Mouse (Mus musculus) forebrain, embryonic 12.5 days (tissue): ENCODE measurements around the gene Gab3. TPM values are rescaled to one million over a fixed set of nuclear protein-coding genes. Genes with fewer than 3 reads are reported as not detected.
"Not testable (repeated sequence)": the region's sequence is repeated elsewhere in the genome, so short reads cannot be mapped to it uniquely, and the experiment has no call there.

ENCODE experiments used
- ATAC-seq: fragments of 200-750 bp; cut with Nextera tagmentation; 2 replicates; pipeline ENCODE4 v1.8.0; 2017; ENCODE audit warnings: moderate TSS enrichment; ENCODE audit not compliant: low FRiP score
- H3K27ac ChIP-seq: fragments of 300-500 bp; sonication (generic); 2 replicates; pipeline ENCODE4 v1.5.1; 2016; ENCODE audit warnings: mild to moderate bottlenecking
- H3K27me3 ChIP-seq: fragments of 300-500 bp; sonication (generic); 2 replicates; pipeline ENCODE4 v1.6.1; 2016; ENCODE audit warnings: mild to moderate bottlenecking
- H3K36me3 ChIP-seq: fragments of 300-500 bp; sonication (generic); replicated peaks from 2 replicates; pipeline ENCODE4 v1.6.1; 2016; ENCODE audit warnings: mild to moderate bottlenecking
- H3K4me1 ChIP-seq: fragments of 300-500 bp; sonication (generic); 2 replicates; pipeline ENCODE4 v1.6.1; 2016
- H3K4me2 ChIP-seq: fragments of 300-500 bp; sonication (generic); 2 replicates; pipeline ENCODE4 v1.6.1; 2016; ENCODE audit warnings: mild to moderate bottlenecking, moderate library complexity
- H3K4me3 ChIP-seq: fragments of 300-500 bp; sonication (generic); replicated peaks from 2 replicates; pipeline ENCODE4 v1.5.1; 2016; ENCODE audit warnings: mild to moderate bottlenecking
- H3K9ac ChIP-seq: fragments of 300-500 bp; sonication (generic); 2 replicates; pipeline ENCODE4 v1.6.1; 2016; ENCODE audit warnings: mild to moderate bottlenecking
- H3K9me3 ChIP-seq: fragments of 300-500 bp; sonication (generic); 2 replicates; pipeline ENCODE4 v1.6.1; 2016
- WGBS: fragments of 180-500 bp; shearing (Covaris S2); methylation state at CpG from one replicate; pipeline ENCODE4 v1.1.7; 2016; 5-methylcytosine and 5-hydroxymethylcytosine counted together
- polyA plus RNA-seq: library from polyadenylated mRNA; unstranded; fragments of >200 nt; fragmentation: Nextera tagmentation; extraction: Ambion mirVana; gene quantifications from 2 replicates; pipeline ENCODE4 v1.2.1, GENCODE M21; 2016

Gene Gab3
- polyA plus RNA-seq, 1 experiment from 2014 or later: 1.0 TPM

DNA sequence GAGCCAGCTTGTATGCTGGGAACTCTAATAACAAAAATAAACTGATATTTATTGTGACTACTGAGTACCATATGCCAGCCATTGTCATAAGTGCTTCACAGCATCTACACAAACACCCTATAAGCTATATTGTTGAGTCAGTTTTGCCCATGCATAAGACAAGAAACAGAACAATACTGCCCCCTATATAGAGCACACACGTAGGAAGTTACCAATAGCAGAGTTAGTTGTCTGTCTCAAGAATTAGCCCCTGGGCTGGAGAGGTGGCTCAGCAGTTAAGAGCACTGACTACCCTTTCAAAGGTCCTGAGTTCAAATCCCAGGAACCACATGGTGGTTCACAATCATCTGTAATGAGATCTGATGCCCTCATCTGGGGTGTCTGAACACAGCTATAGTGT lies 396 bp upstream of the Gab3 start:
- Histone ChIP-seq H3K4me2 (no peak overlapping the region), H3K9ac (no peak overlapping the region), H3K4me3 (no peak overlapping the region), H3K36me3 (no peaks in the 10 kb centered on the region), H3K27ac (no peak overlapping the region), H3K4me1 (no peaks in the 10 kb centered on the region; the same call in 1 of the 2 replicates), H3K27me3 (no peaks in the 10 kb centered on the region), H3K9me3 (no peaks in the 10 kb centered on the region)
- no peak for ATAC-seq
- 27% methylated on average over 1 of the region's 1 CpGs for WGBS

DNA sequence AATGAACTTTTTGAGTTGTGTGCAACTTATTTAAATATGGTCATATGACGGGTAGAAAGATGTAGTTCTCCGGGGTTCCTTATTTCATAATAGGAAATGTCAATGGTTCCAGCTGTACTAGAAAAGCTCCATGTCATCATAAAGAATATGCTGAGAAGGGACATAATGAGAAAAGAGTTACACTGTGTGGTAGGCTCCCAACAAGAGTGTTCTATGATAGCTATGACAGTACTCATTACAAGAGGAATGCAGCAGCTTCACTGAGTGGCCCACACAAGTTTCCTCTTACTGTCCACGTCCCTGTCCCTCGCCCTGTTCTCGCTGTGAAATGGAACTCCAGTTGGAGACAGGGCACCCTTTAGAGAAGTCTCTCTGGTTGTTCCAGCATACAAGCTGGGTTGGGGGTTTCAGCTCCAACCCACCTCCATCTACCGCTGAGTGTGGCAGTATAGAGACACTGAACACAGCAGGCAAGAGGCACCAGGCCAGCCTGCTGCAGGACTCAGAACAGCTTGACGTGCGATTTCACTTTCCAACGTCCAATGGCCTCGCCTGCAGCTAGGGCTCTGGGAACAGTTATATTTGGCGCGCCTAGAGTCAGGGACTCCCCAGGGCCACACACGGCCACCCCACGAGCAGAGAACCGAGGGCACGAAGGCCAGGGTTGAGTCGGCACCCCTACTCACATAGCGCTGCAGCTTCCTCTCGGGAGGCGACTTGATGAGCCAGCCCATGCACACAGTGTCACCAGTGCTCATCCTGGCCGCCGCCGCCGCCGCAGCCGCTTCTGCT lies 1.1 kb downstream of the Gab3 start:
- H3K4me2 ChIP-seq: peak overlapping the region; percentile 54
- no peak overlapping the region for H3K27ac ChIP-seq
- 26% methylated on average over 24 of the region's 26 CpGs for WGBS
- H3K27me3 ChIP-seq: no peaks in the 10 kb centered on the region
- no peaks in the 10 kb centered on the region for H3K36me3 ChIP-seq
- H3K4me3 ChIP-seq: peak overlapping the region; percentile 45
- H3K9me3 ChIP-seq: no peaks in the 10 kb centered on the region
- peak overlapping the region; percentile 44; the same call in 1 of the 2 replicates for H3K9ac ChIP-seq
- ATAC-seq: peak; percentile 77; the same call in 1 of the 2 replicates
- no peaks in the 10 kb centered on the region; the same call in 1 of the 2 replicates for H3K4me1 ChIP-seq

DNA sequence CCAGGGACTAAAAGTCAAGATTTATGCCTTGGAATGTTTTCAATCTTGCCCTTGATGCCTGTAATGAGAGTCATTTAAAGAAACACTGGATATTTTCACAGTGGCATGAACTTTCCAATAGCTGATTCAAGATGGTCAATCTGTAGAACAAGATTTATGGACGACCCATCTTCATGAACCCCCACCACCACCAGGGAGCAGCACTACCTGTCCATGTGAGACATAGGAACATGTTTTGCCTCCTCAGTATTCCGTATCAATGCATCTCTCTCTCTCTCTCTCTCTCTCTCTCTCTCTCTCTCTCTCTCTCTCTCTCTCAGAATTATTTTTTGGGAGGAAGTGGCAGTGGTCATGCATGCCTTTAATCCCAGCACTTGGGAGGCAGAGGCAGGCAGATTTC lies 2.9 kb downstream of the Gab3 start:
- no peaks in the 10 kb centered on the region; the same call in 1 of the 2 replicates for H3K4me1 ChIP-seq
- no peak overlapping the region for H3K27ac ChIP-seq
- no peak overlapping the region for H3K4me2 ChIP-seq
- no peak overlapping the region for H3K4me3 ChIP-seq
- 68% methylated on average over 2 of the region's 2 CpGs for WGBS
- no peak overlapping the region for H3K9ac ChIP-seq
- H3K36me3 ChIP-seq: no peaks in the 10 kb centered on the region
- no peaks in the 10 kb centered on the region for H3K27me3 ChIP-seq
- ATAC-seq: no peak
- no peaks in the 10 kb centered on the region for H3K9me3 ChIP-seq

DNA sequence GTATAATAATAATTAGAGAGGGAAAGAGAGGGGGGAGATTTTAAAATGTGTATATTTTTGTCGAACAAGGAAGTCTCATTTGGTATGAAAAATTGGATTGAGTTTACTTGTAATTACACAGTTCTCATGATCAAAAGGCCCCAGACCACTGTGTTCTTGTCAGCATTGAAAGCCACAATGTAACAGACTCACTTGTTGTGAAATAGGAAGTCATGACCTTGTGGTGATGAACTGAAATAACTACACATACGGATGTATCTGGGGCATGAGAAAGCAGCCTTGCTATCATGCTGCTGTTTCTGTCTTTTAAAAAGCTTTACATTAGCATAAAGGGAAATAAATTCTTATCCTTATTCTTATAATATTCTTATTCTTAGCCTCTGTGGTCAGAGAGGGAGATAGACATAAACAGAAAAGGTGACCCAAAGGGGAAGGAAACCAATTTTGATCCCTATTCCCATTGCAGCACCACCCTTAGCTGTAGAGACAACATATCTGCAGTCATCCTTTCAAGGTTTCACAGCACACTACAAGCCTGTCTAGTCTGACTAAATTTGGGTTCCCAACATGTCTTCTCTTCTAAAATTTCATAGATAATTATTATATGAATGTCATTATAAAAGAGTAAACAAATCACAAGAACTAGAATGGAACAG lies 29.0 kb downstream of the Gab3 start:
- Histone ChIP-seq H3K9ac (no peak overlapping the region), H3K27me3 (no peaks in the 10 kb centered on the region), H3K4me3 (no peak overlapping the region), H3K4me2 (no peak overlapping the region), H3K9me3 (no peaks in the 10 kb centered on the region), H3K4me1 (no peaks in the 10 kb centered on the region), H3K27ac (no peak overlapping the region), H3K36me3 (no peaks in the 10 kb centered on the region)
- 93% methylated on average over 2 of the region's 2 CpGs for WGBS
- ATAC-seq: no peak

DNA sequence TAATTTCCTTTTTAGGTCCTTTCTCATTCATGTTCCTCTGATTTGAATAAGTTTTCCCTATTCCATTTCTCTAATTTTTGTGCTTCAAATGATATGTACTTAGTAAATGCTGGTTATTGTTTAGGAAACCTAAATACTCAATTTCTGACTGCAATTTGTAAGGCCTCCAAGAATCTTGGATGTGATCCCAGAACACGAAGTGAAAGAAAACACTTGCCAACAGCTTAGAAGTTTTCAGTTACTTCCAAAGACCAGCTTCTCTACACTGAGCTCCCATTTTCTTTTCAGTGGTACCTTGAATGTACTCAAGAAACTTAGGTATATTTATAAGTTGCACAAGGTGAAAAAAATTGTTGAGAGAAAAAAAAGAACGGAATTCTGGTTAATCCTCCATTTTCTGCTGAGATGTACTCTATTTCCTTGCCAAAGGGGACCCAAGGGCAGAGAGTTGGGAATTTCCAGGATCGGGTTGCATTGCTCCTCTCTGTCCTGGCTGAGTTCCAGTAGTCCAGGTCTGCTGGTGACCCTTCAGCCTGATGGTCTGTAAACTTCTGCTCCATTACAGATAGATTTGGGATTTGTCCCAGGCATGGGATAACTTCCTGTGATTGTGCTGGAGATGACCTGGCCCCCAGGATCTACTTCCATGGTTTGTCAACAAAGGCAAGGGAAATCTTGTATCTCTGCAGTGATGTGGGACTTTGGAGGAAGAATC lies 38.2 kb downstream of the Gab3 start:
- no peak for ATAC-seq
- WGBS: 67% methylated on average over 3 of the region's 3 CpGs
- no peaks in the 10 kb centered on the region for H3K36me3 ChIP-seq

DNA sequence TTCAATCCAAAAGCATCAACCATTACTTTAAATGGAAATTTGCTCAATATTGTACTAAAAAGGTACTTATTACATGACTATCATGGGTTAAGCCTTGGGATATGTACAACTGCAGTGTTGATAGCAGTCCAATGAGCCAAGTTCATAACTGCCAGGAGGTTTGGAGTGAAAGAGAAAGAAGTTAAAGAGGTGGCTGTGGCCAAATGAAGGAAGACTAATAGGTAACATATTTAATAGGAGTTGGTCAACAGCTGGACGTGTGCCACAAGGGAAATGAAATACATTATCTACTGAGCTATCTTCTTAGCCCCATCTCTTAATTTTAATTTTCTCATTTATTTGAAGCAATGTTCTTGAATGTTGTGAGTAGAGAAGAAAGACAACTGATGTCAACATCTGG lies 39.3 kb downstream of the Gab3 start:
- H3K4me3 ChIP-seq: no peak overlapping the region
- H3K4me2 ChIP-seq: no peak overlapping the region
- H3K27ac ChIP-seq: no peak overlapping the region
- WGBS: 85% methylated on average over 1 of the region's 1 CpGs
- no peak for ATAC-seq
- no peaks in the 10 kb centered on the region for H3K36me3 ChIP-seq
- no peaks in the 10 kb centered on the region for H3K27me3 ChIP-seq
- H3K9me3 ChIP-seq: no peaks in the 10 kb centered on the region
- no peak overlapping the region for H3K9ac ChIP-seq
- H3K4me1 ChIP-seq: no peaks in the 10 kb centered on the region

More for the DNA sequence above, 38.2 kb downstream of the Gab3 start:
- no peak overlapping the region for H3K4me2 ChIP-seq
- H3K9ac ChIP-seq: no peak overlapping the region
- no peaks in the 10 kb centered on the region for H3K27me3 ChIP-seq
- H3K27ac ChIP-seq: no peak overlapping the region
- H3K4me3 ChIP-seq: no peak overlapping the region
- H3K9me3 ChIP-seq: no peaks in the 10 kb centered on the region
- H3K4me1 ChIP-seq: no peaks in the 10 kb centered on the region

DNA sequence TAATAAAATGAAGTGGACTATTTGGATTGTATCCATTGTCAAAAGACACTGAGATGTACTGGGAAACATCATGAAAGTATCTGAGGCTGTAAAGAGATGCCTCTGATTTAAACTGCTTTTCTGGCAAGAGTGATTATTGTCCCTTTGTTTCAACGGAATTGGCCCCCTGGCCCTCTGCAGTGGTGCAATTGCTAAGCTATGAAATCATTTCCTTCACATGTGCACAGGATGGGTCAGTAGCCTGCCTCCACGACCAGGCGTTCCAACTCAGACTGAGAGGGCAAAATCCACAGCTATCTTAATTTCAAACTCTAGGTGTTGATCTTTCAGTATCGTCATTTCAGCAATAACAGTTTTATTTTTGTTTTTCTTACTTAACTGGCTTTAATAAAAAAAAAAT lies 40.7 kb downstream of the Gab3 start:
- H3K4me2 ChIP-seq: no peak overlapping the region
- H3K27ac ChIP-seq: no peak overlapping the region
- H3K4me3 ChIP-seq: no peak overlapping the region
- no peak for ATAC-seq
- no peaks in the 10 kb centered on the region for H3K4me1 ChIP-seq
- no peaks in the 10 kb centered on the region for H3K27me3 ChIP-seq
- no peak overlapping the region for H3K9ac ChIP-seq
- H3K36me3 ChIP-seq: no peaks in the 10 kb centered on the region
- no peaks in the 10 kb centered on the region for H3K9me3 ChIP-seq
- WGBS: 74% methylated on average over 4 of the region's 4 CpGs

DNA sequence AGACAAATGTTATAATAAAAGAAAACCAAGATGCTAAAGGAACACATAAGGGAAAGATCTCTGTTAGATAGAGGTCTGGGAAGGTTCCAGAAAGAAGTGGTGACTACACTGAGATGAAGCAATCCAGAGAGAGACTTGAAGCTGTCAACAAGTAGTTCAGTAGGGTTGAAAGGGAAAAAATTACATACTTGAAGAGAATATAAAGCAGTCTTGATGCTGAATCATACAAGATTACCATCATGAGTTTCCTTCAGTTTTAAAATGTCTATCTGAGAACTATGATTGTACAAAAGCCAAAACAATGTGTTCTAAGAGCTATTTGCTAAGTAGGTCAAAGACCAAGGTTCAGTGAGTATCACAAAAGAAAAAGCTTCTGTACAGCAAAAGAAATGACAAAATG lies 48.6 kb downstream of the Gab3 start:
- Histone ChIP-seq H3K9me3 (no peaks in the 10 kb centered on the region), H3K27me3 (no peaks in the 10 kb centered on the region), H3K4me3 (no peak overlapping the region), H3K4me2 (no peak overlapping the region), H3K27ac (no peak overlapping the region), H3K4me1 (no peaks in the 10 kb centered on the region), H3K9ac (no peak overlapping the region), H3K36me3 (no peaks in the 10 kb centered on the region)
- ATAC-seq: no peak

DNA sequence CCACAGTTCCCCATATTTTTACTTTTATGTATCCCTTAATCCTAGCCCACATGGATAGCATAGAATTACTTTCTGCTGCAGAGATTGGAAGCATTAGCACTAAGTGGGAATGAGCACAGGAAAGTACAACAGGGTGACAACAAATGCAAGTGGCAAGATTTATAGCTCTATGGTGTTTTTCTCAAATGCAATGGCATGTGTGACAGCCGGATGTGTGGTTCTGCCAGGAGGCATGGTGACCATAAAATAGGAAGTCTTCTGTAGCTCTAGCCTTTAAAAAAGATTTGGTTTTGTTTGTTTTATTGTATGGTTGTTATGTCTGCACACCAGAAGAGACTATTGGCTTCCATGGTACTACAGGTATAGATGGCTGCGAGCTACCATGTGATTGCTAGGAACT lies 50.1 kb downstream of the Gab3 start:
- 91% methylated on average over 2 of the region's 2 CpGs for WGBS

DNA sequence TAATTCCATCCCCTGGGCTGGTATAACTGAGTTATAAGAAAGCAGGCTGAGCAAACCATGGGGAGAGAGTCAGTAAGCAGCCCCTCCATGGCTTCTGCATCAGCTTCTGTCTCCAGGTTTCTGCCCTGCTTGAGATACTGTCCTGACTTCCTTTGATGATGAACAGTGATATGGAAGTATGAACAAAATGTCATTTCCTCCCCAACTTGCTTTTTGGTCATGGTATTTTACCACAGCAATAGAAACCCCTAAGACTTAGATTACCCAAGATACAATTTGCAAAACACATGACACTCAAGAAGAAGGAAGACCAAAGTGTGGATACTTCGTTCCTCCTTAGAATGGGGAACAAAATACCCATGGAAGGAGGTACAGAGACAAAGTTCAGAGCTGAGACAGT lies 51.2 kb downstream of the Gab3 start:
- H3K9me3 ChIP-seq: not testable (repeated sequence)

More for the DNA sequence above, 50.1 kb downstream of the Gab3 start:
- Histone ChIP-seq H3K9me3 (no peaks in the 10 kb centered on the region), H3K36me3 (no peaks in the 10 kb centered on the region), H3K4me3 (no peak overlapping the region), H3K4me2 (no peak overlapping the region), H3K27ac (no peak overlapping the region), H3K9ac (no peak overlapping the region), H3K27me3 (no peaks in the 10 kb centered on the region), H3K4me1 (no peaks in the 10 kb centered on the region)
- ATAC-seq: no peak

DNA sequence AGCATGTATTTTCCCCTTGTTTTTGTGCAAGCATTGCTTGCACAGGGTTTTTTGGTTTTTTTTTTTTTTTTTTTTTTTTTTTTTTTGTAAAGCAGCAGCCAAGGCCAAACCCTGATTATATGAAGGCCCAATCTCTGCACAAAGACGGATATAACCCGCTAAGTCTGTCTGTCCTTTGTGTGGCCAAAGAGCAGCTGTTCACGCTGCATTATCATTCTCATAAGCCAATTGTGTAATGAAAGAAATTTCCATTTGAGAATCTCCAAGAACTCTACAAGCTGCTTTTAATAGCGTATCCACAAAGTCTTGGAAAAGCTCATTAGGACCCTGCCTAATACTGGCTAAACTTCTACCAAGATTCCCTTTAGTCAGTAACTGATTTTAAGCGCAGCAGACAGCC lies 101.5 kb downstream of the Gab3 start:
- no peak for ATAC-seq
- Histone ChIP-seq H3K27me3 (no peaks in the 10 kb centered on the region), H3K4me2 (no peak overlapping the region), H3K27ac (no peak overlapping the region), H3K4me3 (no peak overlapping the region), H3K9ac (no peak overlapping the region), H3K9me3 (no peaks in the 10 kb centered on the region), H3K36me3 (no peaks in the 10 kb centered on the region), H3K4me1 (no peaks in the 10 kb centered on the region)
- WGBS: 68% methylated on average over 5 of the region's 5 CpGs

More for the DNA sequence above, 51.2 kb downstream of the Gab3 start:
- H3K4me3 ChIP-seq, H3K4me2 ChIP-seq, H3K4me1 ChIP-seq, ATAC-seq, H3K27ac ChIP-seq, H3K27me3 ChIP-seq, H3K9ac ChIP-seq, H3K36me3 ChIP-seq: not testable (repeated sequence)
- WGBS: 88% methylated on average over 1 of the region's 1 CpGs

DNA sequence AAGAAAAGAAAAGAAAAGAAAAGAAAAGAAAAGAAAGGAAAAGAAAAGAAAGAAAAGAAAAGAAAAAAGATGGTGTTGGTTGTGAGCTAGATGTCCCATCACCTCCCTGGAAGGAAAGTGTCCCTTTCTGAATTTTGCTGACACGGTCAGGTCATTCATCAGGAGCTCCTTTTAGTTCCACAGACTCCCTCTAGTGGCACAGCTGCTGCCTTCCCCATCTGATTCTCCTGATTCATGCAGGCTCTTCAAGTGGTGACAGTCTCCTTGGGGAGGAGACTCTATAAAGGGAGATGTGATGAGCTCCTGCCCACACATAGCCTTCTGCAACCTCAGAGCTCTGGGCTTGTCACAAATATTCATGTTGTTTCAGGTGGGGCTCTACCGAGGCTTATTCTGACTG lies 122.4 kb downstream of the Gab3 start:
- H3K4me2 ChIP-seq, H3K36me3 ChIP-seq, H3K4me1 ChIP-seq, H3K9ac ChIP-seq, ATAC-seq, H3K9me3 ChIP-seq, H3K27me3 ChIP-seq, H3K4me3 ChIP-seq, H3K27ac ChIP-seq: not testable (repeated sequence)
- 43% methylated on average over 1 of the region's 2 CpGs for WGBS
